Mouse (Mus musculus) ES-Bruce4 (cell line): Measurements from ENCODE around the gene C130050O18Rik.

Experiments used
- CTCF ChIP-seq: IDR thresholded peaks from one replicate; pipeline ENCODE4 v1.8.1; 2011; ENCODE audit warnings: low read depth, low read length
- EP300 ChIP-seq: IDR thresholded peaks from 2 replicates; pipeline ENCODE4 v1.6.1; 2011; ENCODE audit warnings: low read depth, low read length; ENCODE audit not compliant: insufficient read depth
- POLR2A ChIP-seq: IDR thresholded peaks from one replicate; pipeline ENCODE4 v1.8.1; 2011; ENCODE audit warnings: low read length; ENCODE audit not compliant: insufficient read depth

DNA sequence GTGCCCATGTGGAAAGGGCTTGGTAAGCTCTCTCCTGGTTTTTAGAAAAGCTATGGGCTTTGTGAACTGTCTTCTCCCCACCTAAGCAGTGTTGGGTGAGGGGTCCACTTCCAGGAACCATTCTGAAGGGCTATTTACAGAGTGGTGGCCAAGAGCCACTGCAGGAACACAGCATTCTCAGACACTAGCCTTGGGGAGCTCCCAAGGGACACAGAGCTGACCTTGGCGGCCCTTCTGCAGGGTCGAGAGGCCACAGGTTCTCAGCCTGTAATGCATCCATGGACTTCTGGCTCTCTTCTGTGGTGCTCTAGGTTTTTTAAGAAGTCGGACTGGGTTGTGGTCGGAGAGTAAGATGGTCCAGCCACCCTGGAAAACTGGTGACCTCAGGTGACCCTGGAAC, 5.0 kb downstream of the C130050O18Rik start:
- TF ChIP-seq POLR2A (no peak), CTCF (no peak), EP300 (no peak)
